ENCODE assay signal across 8 mouse cellular contexts in the genomic region with DNA sequence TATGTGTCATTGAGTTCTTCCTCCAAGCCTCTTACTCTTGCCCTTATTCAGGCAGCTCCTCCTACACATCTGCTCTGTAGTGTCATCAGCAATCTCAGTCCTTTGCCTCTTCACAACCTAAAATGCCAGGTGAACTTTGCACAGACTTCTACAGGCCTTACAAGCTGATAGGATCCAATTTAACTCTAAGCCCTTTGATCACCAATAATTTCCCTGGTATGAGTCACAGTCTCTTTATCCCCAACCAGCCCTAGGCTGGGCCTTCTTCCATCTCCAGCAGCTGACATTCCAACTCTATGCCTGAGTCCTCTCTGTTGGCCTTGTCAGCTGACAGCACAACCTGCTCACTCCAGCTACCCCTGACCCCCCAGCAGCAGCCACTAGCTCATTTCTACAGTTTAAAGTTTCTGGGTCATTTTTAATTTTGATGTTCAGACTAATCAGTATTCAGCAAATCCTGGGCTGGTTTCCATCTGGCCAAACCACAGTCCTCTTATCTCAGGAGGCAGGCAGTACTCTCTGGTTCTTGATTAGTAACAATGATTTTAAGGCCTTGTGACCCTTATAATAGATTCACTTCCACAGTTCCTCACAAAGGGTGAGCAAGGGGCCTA. TPM values are rescaled to one million over a fixed set of nuclear protein-coding genes. Genes with fewer than 3 reads are reported as not detected.
DNase-seq lines count a peak whose midpoint lies in the region; ATAC-seq and TF ChIP-seq lines count a peak whose summit lies in the region.

No protein-coding gene starts in this region.

- H3K27me3 ChIP-seq in heart, embryonic 12.5 days (replicated peaks): no peaks in the 10 kb centered on the region
- H3K27me3 ChIP-seq in limb, embryonic 13.5 days: no peaks in the 10 kb centered on the region
- H3K27me3 ChIP-seq in small intestine, adult 2 months (ENCODE audit: control insufficient read depth, insufficient read depth, low read length): no peaks in the 10 kb centered on the region

- no peak overlapping the region for H3K4me2 ChIP-seq in heart, embryonic 12.5 days
- no peak overlapping the region for H3K4me2 ChIP-seq in limb, embryonic 13.5 days (replicated peaks)

- no peaks in the 10 kb centered on the region for H3K9me3 ChIP-seq in heart, embryonic 12.5 days (replicated peaks)
- H3K9me3 ChIP-seq in limb, embryonic 13.5 days: no peaks in the 10 kb centered on the region

- TF ChIP-seq POLR2A in small intestine, adult 2 months (IDR thresholded peaks at IDR 0.05; ENCODE audit: low read depth, low read length): no peak

- H3K36me3 ChIP-seq in heart, embryonic 12.5 days: no peaks in the 10 kb centered on the region
- no peaks in the 10 kb centered on the region for H3K36me3 ChIP-seq in limb, embryonic 13.5 days
- H3K36me3 ChIP-seq in small intestine, adult 2 months (ENCODE audit: control insufficient read depth, insufficient read depth, low read length): no peaks in the 10 kb centered on the region

- no peak overlapping the region for H3K9ac ChIP-seq in heart, embryonic 12.5 days
- no peak overlapping the region for H3K9ac ChIP-seq in limb, embryonic 13.5 days

- intact Hi-C loops in left cerebral cortex, postnatal 14 days (cut with DNase I): no loop called here

- no peak overlapping the region for H3K4me3 ChIP-seq in heart, embryonic 12.5 days
- H3K4me3 ChIP-seq in limb, embryonic 13.5 days: no peak overlapping the region
- no peak overlapping the region for H3K4me3 ChIP-seq in small intestine, adult 2 months (ENCODE audit: low read depth, low read length)

- H3K27ac ChIP-seq in heart, embryonic 12.5 days (ENCODE audit: poor library complexity, severe bottlenecking): peak overlapping the region; percentile 91
- peak overlapping the region; percentile 12; the same call in 1 of the 2 replicates for H3K27ac ChIP-seq in limb, embryonic 13.5 days
- H3K27ac ChIP-seq in small intestine, adult 2 months (ENCODE audit: insufficient read depth, low read depth, low read length): peak overlapping the region; percentile 90

- DNase-seq in urinary bladder, postnatal 25 days (ENCODE audit: low spot score): peak; percentile 11
- DNase-seq in urinary bladder, adult 2 months (ENCODE audit: low spot score): no peak
- no peak for DNase-seq in layer of hippocampus, adult 9-10 months (ENCODE audit: low spot score)
- no peak for DNase-seq in right cerebral cortex, postnatal 36 days (ENCODE audit: low spot score in 2 of 2)
- no peak for DNase-seq in left cerebral cortex, postnatal 14 days (ENCODE audit: low spot score in 2 of 2)

- peaks cover 34% of the 10 kb centered on the region for H3K4me1 ChIP-seq in heart, embryonic 12.5 days (replicated peaks)
- H3K4me1 ChIP-seq in limb, embryonic 13.5 days: peaks cover 10% of the 10 kb centered on the region; the same call in 1 of the 2 replicates
- peaks cover 21% of the 10 kb centered on the region; the same call in 1 of the 2 replicates for H3K4me1 ChIP-seq in small intestine, adult 2 months (ENCODE audit: control insufficient read depth, insufficient read depth, insufficient read length, low read length)

- no peak for TF ChIP-seq CTCF in small intestine, adult 2 months (IDR thresholded peaks at IDR 0.05; ENCODE audit: extremely low read depth, insufficient read length, insufficient replicate concordance, low read depth, low read length)

- peak; percentile 24; the same call in 1 of the 2 replicates for ATAC-seq in heart, embryonic 12.5 days (ENCODE audit: insufficient number of reproducible peaks, low FRiP score)
- peak; percentile 69 for ATAC-seq in limb, embryonic 13.5 days (ENCODE audit: low FRiP score, low read depth)

RNA-seq across cellular contexts. Expression of gene Hspa4, which starts 8.1 kb away (rescaled TPM):
- polyA plus RNA-seq in urinary bladder, adult 2 months (2012; rRNA removed): 49.3 and 60.3 TPM in 2 replicates
- 82.4 and 84.2 TPM in 2 replicates for polyA plus RNA-seq in heart, embryonic 12.5 days (2016; fragmentation: Nextera tagmentation; extraction: Ambion mirVana)
- 79.0 and 87.4 TPM in 2 replicates for polyA plus RNA-seq in limb, embryonic 13.5 days (2015; fragmentation: Nextera tagmentation; extraction: Ambion mirVana)
- polyA plus RNA-seq in small intestine, adult 2 months (2012; rRNA removed): 13.3 and 18.6 TPM in 2 replicates
- 100 to 1,000 TPM; 186 to 187 TPM for total RNA-seq in left cerebral cortex, postnatal 14 days (2021)

RNA-seq across cellular contexts. Expression of gene Zcchc10, which starts 16.1 kb away (rescaled TPM):
- polyA plus RNA-seq in urinary bladder, adult 2 months (2012; rRNA removed): 9.4 and 11.0 TPM in 2 replicates
- polyA plus RNA-seq in heart, embryonic 12.5 days (2016; fragmentation: Nextera tagmentation; extraction: Ambion mirVana): 14.0 and 16.5 TPM in 2 replicates
- polyA plus RNA-seq in limb, embryonic 13.5 days (2015; fragmentation: Nextera tagmentation; extraction: Ambion mirVana): 22.4 and 22.9 TPM in 2 replicates
- 1.0 and 1.7 TPM in 2 replicates for polyA plus RNA-seq in small intestine, adult 2 months (2012; rRNA removed)
- 1 to 10 TPM; 8.6 to 9.4 TPM for total RNA-seq in left cerebral cortex, postnatal 14 days (2021)

RNA-seq across cellular contexts. Expression of gene Aff4, which starts 42.3 kb away (rescaled TPM):
- 26.9 and 33.6 TPM in 2 replicates for polyA plus RNA-seq in urinary bladder, adult 2 months (2012; rRNA removed)
- 53.0 and 53.9 TPM in 2 replicates for polyA plus RNA-seq in heart, embryonic 12.5 days (2016; fragmentation: Nextera tagmentation; extraction: Ambion mirVana)
- 48.3 and 54.6 TPM in 2 replicates for polyA plus RNA-seq in limb, embryonic 13.5 days (2015; fragmentation: Nextera tagmentation; extraction: Ambion mirVana)
- polyA plus RNA-seq in small intestine, adult 2 months (2012; rRNA removed): 3.2 and 6.6 TPM in 2 replicates
- total RNA-seq in left cerebral cortex, postnatal 14 days (2021): 100 to 1,000 TPM; 161 to 169 TPM

Comparison
In these comparisons a context has a peak if more than half of its experiments do, and no peak if none do; other contexts are left out.
1. H3K27ac ChIP-seq: peak in every context shown above with its lines; median percentile 91 in heart, embryonic 12.5 days; 90 in small intestine, adult 2 months; 12 in limb, embryonic 13.5 days.